Mouse (Mus musculus): ENCODE measurements around the gene Pfdn2.

GRCm38 (mm10) chr1:171329433-171330215 is 15.8 kb upstream of the Pfdn2 start:
- no peak for TF ChIP-seq EP300 (IDR thresholded peaks at IDR 0.05)
- TF ChIP-seq CTCF (IDR thresholded peaks at IDR 0.05), result no peak
